Mouse (Mus musculus): ENCODE data around the gene Thoc6. TPM values are rescaled to one million over a fixed set of nuclear protein-coding genes. Genes with fewer than 3 reads are reported as not detected.

Thoc6 gene
- total RNA-seq, 2 experiments from 2014 or later = 8.7 to 9.9 TPM

DNA sequence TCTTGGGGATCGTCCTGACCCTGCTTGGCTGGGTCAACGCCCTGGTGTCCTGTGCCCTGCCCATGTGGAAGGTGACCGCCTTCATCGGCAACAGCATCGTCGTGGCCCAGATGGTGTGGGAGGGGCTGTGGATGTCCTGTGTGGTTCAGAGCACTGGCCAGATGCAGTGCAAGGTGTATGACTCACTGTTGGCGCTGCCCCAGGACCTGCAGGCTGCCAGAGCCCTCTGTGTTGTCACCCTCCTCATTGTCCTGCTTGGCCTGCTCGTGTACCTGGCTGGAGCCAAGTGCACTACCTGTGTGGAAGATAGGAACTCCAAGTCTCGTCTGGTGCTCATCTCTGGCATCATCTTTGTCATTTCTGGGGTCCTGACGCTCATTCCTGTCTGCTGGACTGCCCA lies 7.4 kb upstream of the Thoc6 start:
- DNase-seq (ENCODE audit: extremely low spot score in 1 of 2, low spot score in 2 of 2) = no peak
- intact Hi-C loops (cut with DNase I) = no loop called here

- DNase-seq (ENCODE audit: extremely low spot score in 1 of 2, low spot score in 2 of 2) = no peak
- intact Hi-C loops (cut with DNase I) = no loop called here
Measured at GRCm38 (mm10) chr17:23680336-23680735, 6.7 kb upstream of the Thoc6 start.

DNA sequence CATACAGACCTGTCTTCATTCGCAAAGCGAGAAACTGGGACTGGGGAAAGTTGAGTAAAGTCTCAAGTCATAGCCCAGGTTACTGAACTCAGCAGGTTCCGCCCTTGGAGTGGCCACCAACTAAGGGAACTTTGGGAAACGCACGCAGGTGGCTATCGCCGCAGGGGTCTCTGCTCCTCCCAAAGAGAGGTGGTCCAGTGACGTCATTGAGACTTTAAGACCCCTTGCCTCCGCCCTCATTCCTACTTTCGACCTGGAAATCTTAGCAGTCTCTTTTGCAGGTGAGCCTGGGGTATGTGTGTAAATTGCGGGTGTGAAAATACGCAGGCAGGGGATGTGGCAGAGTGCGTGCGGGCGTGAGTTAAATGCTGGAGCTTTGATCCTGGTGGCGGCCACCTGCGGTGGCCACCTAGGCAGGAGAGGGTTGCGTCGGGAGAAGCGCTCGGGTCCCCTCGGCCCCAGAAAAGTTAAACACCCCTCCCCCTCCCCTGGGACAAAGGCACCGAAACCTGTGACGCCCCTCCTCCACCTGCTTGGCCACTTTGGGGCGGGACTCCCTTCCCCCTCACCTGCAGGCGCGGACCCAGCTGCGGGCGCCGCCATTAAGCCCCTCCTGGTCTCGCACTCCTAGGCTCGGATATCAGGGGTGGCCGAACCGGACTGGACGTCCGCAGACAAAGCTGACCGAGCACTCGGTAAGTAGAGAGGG lies 5.6 kb upstream of the Thoc6 start, which contains the start of gene Cldn6:
Gene Cldn6 (plus strand): TSS at position 123 of the 709 bp plus-strand sequence.
- DNase-seq (ENCODE audit: extremely low spot score in 1 of 2, low spot score in 2 of 2) = no peak
- intact Hi-C loops (cut with DNase I) = no loop called here

- DNase-seq (ENCODE audit: extremely low spot score in 1 of 2, low spot score in 2 of 2) = peak; percentile 43 to 88
- intact Hi-C loops (cut with DNase I) = no loop called here
Measured at GRCm38 (mm10) chr17:23677236-23677679, 3.6 kb upstream of the Thoc6 start, which contains the start of gene Tnfrsf12a. Gene Tnfrsf12a, minus strand, starts transcription at chr17:23677468.

- peak in 1 of 2 experiments; percentile 65 for DNase-seq (ENCODE audit: extremely low spot score in 1 of 2, low spot score in 2 of 2)
- intact Hi-C loops (cut with DNase I) = no loop called here
Measured at GRCm38 (mm10) chr17:23676473-23677031, 2.9 kb upstream of the Thoc6 start.

DNA sequence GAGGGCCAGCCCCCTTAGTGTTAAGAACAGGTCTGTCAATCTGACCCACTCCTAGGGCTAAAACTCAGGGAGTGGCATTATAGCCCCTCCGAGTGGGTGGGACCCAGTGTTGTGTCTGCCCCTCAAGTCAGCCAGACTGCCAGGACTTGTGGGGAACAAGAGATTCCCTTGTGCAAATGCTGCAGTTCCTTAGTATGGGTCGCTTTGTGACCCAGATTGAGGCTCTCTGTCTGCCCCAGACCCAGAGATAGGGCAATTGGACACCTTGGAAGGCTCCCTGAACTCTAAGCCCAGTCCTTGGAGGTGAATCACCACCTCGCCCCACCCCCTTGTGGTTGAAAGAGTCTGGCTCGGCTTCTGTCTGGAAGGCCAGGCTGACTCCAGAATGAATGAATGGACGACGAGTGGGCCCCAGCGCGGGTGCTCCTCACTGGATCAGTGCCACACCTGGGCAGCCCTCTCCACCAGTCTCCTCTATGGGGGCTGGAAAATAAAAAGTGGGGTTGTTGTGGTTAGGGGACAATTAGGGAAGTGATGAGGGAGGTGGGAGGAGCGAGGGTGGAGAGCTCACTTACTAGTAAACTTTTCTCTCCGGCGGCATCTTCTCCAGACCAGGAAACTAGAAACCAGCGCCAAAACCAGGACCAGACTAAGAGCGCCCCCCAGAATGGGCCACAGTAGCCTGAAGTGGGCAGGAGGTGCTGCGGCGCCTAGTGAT lies 2.0 kb upstream of the Thoc6 start:
- intact Hi-C loops (cut with DNase I) = no loop called here
- peak; percentile 18 to 64 for DNase-seq (ENCODE audit: extremely low spot score in 1 of 2, low spot score in 2 of 2)

GRCm38 (mm10) chr17:23675127-23675526 lies 1.4 kb upstream of the Thoc6 start:
- peak in 1 of 2 experiments; percentile 62 for DNase-seq (ENCODE audit: extremely low spot score in 1 of 2, low spot score in 2 of 2)

DNA sequence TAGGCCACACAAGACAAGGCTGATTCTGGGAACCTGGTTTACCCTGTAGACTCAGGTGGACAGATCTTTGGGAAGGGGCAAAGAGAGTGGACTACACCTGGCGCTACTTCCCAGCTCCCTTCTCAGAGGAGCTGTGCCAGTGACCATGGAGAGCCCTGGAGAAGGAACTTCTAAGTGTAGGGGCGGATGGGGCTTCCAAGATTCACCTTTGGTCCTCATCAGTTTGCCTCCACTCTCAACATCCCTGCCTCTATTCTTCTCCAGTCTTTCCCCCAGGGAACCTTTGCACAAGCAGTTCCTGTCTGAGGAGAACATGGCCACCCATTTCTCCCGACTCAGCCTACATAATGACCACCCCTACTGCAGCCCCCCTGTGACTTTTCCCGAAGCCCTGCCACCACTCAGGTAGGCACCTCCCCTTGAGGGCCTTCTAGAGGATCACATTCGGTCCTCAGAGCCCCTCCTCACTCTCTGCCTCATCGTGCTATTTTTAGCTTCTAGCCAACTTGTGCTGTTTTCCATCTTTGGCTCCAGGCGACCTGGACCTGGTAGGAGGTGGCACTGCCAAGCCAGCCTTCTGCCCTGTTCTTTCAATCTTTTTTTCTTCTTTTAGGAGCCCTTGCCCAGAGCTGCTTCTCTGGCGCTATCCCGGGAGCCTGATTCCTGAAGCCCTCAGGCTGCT lies 730 bp upstream of the Thoc6 start:
- intact Hi-C loops (cut with DNase I) = no loop called here

More at GRCm38 (mm10) chr17:23675127-23675526, 1.4 kb upstream of the Thoc6 start:
- intact Hi-C loops (cut with DNase I) = no loop called here

DNA sequence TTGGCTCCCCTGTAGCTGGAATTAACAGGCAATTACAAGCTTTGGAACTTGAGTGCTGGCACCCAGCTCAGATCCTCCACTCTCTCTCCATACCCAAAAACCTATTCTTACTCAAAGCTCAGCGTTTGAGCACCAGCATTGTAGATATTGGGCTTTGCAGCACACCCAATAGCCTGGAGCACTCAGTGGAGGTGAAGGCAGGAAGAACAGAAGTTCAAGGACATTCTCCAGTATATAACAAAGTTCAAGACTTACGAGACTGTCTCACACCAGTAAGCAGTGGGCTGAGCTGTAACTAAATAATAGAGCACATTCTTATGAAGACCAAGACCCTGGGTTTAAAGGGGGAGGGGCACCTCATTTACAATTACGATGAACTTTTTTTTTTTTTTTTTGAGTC lies 921 bp downstream of the Thoc6 start:
- no peak for DNase-seq (ENCODE audit: extremely low spot score in 1 of 2, low spot score in 2 of 2)
- intact Hi-C loops (cut with DNase I) = no loop called here

More for the DNA sequence above, 730 bp upstream of the Thoc6 start:
- DNase-seq (ENCODE audit: extremely low spot score in 1 of 2, low spot score in 2 of 2) = no peak

DNA sequence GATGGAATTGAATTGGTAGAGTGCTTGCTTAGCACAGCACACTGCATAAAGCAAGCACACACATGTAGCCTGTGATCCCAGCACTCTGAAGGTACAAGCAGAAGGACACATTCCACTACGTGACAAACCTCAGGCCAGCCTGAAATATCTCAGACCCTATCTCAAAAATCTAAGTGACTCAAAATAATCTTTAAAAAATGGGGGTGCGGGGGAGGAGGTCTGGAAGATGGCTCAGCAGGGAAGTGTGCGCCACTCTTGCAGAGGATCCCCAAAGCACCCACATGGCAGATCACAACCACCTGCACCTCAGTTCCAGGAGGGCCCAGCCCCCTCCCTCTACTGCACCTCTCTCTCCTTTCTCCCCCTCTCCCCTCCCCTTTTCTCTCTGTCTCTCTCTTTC lies 2.2 kb downstream of the Thoc6 start:
- no peak for DNase-seq (ENCODE audit: extremely low spot score in 1 of 2, low spot score in 2 of 2)
- intact Hi-C loops (cut with DNase I) = no loop called here

DNA sequence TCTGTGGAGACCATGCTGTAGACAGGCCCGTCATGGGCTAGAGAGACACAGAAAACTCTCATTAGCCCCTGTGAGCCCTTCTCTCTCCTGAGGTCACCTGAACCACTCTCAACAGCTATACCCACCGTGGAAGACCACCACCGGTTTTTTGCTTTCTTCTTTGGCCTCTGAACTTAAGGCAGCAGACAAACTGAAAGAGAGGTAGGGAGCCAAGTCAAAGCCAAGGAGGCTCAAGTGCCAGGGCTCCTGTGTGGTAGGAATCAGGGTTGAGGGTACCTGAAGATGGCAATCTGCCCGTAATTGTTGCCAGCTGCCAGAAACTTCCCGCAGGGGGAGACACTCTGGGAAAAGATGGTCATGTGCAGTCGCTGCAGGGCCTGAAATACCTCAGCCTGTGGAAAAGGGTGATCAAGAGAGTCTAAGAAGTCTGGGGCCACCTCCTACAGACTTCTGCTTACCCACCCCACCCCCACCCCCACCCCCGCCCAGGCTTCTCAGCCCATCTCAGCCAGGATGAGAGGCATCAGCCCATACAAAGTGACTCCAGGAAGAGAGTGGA lies 3.1 kb downstream of the Thoc6 start:
- DNase-seq (ENCODE audit: extremely low spot score in 1 of 2, low spot score in 2 of 2) = no peak
- intact Hi-C loops (cut with DNase I) = no loop called here

- intact Hi-C loops (cut with DNase I) = no loop called here
- DNase-seq (ENCODE audit: extremely low spot score in 1 of 2, low spot score in 2 of 2) = peak in 1 of 2 experiments; percentile 37
Measured at GRCm38 (mm10) chr17:23665511-23665910, 8.2 kb downstream of the Thoc6 start.

- intact Hi-C loops (cut with DNase I) = no loop called here
- DNase-seq (ENCODE audit: extremely low spot score in 1 of 2, low spot score in 2 of 2) = peak in 1 of 2 experiments; percentile 23
Measured at GRCm38 (mm10) chr17:23664556-23665021, 9.1 kb downstream of the Thoc6 start.

DNA sequence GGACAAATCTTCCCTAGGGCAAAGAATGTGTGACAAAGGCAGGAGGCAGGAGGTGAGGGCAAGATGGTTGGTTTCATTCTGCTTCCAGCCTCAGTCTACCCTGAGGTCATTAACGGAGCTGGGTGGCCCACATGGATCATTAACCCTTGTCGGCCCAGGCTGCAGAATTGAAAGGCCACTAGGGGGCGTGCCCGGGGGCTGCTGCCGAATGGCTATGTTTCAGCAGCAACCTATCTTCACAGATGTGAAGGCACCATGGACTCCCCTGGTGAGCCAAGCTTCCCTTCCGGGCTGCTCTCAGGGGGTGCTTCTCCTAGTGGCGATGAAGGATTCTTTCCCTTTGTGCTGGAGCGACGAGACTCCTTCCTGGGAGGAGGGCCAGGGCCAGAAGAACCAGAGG lies 12.2 kb downstream of the Thoc6 start:
- intact Hi-C loops (cut with DNase I) = no loop called here

DNA sequence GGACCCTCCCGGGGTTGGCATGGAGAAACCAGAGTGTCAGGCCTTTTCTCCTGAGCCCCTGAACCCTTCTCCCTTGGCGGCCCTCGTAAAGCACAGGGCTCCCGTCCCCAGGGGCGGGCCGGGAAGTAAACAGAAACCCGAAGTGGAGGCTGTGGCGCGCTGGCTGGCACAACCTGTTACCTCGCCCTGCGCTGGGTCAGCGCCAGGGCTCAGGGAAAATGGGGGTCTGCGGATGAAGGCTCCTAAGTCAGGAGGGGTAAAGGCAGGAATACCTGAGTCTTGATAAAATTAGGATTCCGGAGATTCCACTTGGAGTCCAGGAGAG lies 12.8 kb downstream of the Thoc6 start:
- intact Hi-C loops (cut with DNase I) = no loop called here
- peak in 1 of 2 experiments; percentile 20 for DNase-seq (ENCODE audit: extremely low spot score in 1 of 2, low spot score in 2 of 2)

More for the DNA sequence above, 12.2 kb downstream of the Thoc6 start:
- peak in 1 of 2 experiments; percentile 42 for DNase-seq (ENCODE audit: extremely low spot score in 1 of 2, low spot score in 2 of 2)

- intact Hi-C loops (cut with DNase I) = no loop called here
- peak in 1 of 2 experiments; percentile 54 for DNase-seq (ENCODE audit: extremely low spot score in 1 of 2, low spot score in 2 of 2)
Measured at GRCm38 (mm10) chr17:23660117-23660875, 13.4 kb downstream of the Thoc6 start, which contains the start of gene Bicdl2. Gene Bicdl2, plus strand, starts transcription at chr17:23660506.

DNA sequence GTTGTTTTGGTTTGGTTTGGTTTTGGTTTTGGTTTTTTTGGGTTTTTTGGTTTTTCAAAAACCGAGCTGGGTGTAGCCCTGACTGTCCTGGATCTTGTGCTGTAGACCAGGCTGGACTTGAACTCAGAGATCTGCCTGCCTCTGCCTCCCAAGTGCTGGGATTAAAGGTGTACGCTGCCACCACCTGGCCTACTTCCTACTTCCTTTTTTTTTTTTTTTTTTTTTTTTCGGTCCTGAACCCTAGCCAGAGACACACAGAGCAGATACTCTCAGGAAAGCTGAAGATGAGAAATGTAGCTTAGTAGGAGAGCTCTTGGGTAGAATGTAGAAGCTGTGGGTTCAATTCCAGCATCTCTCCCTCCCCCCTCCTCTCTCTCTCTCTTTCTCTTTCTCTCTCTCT lies 15.2 kb downstream of the Thoc6 start:
- intact Hi-C loops (cut with DNase I) = no loop called here
- no peak for DNase-seq (ENCODE audit: extremely low spot score in 1 of 2, low spot score in 2 of 2)

DNA sequence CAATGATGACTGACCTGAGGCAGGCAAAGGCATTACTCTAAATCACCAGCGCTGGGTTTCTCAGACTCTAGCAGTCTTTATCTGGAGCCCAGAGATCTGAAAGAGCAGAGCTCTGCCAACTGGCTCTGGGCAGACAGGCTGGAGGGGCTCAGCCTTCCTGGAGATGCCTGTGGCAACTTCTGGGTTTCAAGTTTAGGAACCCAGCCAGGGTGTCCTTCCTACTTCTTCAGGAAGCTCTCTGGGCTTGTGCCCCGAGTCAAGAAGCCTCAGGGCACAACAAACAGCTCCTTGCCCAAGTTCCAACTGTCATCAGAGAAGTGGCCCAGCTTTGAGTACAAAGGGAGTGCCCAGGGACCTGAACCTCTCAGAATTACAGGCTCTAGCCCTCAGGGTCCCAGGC lies 19.3 kb downstream of the Thoc6 start:
- intact Hi-C loops (cut with DNase I) = no loop called here
- no peak for DNase-seq (ENCODE audit: extremely low spot score in 1 of 2, low spot score in 2 of 2)

All from left cerebral cortex, postnatal 10 days (tissue).